Mouse (Mus musculus) ZHBTc4 (cell line): ENCODE data around the gene Mta3.

Experiments
- DNase-seq: peaks from one replicate; pipeline ENCODE4 v3.0.0-alpha.2; 2011; ENCODE audit warnings: low read depth, low spot score

Gene Mta3

DNA sequence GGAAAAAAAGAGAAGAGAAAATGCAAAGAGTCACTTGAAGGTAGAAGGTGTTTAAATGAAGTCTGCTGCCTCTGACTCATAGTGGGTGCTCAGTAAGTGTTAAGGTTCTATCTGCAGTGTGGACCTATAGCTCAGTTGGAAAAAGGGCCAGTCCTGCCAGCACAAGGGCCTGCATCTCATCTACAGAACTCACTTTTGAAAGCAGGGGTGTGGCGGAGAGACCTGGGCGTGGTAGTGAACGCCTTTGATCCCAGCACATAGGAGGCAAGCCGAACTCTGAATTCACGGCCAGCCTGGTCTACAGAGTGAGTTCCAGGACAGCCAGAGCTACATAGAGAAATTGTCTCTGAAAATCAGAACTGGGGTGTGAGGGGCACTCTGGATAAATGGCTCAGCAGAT is 104.3 kb downstream of the Mta3 start:
- DNase-seq, result no peak

DNA sequence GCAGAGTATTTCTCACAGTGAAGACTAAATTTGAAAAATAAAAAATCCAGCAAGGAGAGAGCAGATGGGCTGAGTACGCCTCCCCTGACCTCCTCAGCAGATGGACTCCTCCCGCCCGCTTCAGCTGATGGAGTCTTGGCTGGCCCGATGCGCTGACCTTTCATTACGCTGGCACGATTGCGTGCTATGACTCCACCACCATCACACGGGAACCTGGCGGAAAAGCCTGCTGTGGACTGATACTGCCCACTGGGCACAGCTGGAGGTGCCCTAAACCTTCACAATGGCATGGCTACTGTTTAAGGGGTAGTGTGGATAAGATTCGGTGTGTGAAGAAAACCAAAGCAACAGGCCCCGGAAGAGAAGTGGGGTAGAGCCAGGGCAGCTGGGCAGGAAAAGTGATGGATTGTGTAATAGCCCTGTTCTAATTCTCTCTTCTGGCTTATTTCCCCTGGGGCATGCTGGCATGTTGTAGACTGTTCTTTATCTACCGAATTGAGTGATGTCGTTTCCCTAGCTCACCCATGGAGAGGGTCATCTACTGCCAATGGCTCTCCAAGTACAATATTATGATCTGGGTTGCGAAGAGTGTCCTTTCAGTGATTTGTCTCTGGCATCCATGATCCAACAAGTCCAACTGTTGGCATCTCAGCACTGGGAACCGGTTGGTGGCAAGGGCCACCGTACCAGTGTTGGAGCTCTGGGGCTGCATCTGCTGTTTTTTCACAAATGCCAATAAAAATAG is 106.4 kb downstream of the Mta3 start:
- DNase-seq, result no peak

DNA sequence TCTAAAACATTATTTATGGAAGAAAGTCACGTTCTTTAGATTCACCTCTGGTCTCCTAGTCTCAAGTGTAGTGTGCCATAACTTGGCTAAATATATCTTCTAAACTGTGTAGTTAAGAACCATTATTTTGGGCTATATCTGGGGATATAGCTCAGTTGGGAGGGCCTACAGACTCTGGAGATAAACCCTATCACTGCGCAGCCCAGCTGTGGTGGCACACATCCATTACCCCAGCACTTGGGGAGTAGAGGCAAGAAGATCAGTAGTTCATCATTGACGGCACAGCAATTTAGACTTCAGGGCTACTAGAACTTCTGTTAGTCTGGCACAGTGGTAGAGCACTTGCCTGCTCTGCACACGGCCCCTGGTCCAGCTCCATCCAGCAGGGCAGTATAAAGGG is 107.1 kb downstream of the Mta3 start:
- DNase-seq, result no peak

DNA sequence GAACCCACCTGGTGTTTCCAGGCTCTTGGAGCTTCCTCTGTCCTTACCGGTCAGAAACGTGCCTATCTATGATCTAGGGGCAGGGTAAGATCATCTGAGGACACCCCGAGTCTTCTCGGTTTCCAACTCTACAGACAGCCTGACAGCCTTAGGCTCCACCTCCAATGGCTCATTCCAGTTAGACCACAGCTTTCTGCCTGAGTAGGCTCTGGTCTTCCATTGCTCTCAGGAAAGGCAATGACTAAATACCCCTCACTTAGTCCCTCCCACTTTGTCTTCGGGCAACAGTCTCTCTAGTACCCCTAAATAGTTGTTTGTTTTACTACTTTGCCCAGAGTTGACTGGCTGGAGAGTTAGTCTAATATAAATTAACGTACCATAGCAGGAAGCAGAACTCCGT is 111.0 kb downstream of the Mta3 start:
- DNase-seq, result no peak

DNA sequence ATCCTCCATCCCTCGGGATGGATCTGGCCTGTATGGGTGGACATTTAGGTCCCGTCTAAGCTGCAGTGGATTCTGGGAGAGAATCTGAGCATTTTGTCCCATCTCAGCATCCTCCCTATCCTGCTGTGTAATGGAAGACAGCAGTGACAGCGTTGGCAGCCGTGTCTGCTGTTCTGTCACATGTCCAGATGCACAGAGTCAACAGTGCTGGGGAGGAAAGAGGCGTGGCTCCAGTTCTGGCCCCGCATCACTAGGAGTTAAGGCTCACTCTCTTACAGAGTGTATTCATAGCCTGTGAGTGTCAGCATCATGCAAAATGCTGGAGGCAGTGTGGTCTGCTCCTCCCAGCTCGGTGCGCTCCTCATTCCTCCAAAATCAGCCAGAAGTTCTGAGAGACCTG is 113.5 kb downstream of the Mta3 start:
- DNase-seq, result no peak

DNA sequence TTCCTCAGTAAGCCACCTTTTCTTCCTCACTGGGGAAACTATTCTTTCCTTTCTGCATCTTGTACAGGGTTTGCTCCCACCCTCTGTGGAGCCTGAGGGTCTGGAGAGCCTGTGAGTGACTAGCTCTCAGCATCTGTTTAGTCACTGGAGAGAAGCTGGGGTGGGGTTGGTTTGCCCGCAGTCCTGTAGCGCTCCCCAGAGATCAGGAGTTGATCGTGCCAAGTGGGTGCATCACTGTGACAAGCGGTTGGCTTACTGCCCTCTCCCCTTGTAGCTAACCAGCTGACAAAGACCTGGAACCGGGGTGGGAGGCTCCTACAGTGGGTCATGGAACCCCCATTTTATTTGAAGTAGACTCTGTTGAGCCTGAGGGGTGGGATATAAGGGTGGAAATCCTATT is 114.7 kb downstream of the Mta3 start:
- no peak for DNase-seq

DNA sequence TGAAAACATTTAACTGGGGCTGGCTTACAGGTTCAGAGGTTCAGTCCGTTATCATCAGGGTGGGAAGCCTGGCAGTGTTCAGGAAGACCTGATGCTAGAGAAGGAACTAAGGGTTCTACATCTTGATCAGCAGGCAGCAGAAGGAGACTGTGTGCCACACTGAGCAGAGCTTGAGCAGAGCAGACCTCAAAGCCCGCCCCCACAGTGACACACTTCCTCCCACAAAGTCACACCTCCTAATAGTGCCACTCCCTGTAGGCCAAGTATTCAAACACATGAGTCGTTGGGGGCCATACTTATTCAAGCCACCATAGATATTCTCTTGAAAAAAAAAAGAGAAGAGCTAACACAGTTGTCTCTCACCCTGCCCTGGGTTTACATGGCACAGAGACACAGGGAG is 115.9 kb downstream of the Mta3 start:
- no peak for DNase-seq

DNA sequence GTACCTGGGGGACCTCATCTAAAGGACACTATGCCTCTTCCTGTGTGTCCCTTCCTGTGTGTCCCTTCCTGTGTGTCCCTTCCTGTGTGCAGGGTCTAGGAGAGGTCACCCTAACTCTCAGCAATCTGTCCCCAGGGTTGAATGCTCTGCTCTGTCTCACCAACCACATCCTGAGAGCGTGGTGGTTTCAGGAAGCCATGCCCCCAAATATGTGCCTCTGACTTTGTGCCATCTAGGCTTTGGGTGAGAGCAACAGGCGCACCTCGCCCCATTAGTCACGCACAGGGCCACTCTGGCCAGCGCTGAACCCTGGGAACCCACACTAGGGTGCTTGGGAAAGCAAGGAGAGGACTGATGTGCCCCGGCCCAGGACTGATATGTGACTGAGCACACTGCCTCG is 117.9 kb downstream of the Mta3 start:
- DNase-seq, result no peak

DNA sequence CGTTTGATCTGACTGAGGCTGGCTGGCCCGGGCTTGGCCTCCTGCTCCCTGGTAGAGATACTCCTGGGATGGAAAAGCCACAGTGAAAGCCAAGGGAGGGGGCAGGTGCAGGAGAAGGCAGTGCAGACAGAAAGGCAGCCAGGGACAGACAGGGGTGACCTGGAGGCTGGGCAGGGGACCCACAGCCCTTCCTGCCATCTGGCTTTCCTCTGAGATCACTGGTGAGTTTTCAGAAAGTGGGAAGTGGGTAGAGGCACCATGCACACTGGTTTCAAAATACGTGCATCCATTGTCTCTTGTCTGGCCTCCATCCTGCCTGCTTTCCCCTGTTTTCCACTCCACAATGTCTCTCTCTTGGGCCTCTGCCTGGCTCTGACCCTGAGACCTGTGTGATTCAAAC is 123.4 kb downstream of the Mta3 start:
- DNase-seq, result no peak

DNA sequence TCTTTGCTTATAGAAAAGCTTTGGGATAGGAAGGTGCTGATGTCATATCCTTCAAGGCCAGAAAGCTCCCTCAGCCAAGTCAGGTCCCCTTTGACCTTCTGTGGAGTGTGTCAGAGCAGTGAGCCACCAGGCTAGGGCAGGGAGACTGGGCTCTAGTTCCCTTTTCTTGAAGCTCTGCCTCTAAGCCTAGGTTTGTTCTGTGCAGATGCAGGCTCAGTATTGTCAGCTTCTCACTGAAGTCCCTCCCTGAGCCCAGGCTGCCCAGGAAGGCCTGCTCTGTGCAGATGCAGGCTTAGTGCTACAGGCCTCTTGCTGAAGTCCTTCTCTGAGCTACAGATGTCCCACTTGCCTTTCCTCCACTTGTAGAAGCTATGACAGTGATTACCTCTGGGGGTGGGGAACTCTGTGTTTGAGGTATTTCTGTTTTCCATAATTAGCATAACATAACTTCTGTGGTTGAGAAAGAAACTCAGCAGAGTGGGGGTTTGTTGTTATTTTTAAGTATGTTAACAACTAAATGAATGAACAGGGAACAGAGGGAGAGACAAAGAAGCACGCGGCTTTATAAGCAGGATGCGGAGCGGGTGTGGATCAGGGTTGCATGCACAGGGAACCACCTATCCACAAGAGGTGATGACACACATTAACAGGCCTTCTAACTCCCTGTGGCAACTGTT is 124.8 kb downstream of the Mta3 start:
- no peak for DNase-seq

DNA sequence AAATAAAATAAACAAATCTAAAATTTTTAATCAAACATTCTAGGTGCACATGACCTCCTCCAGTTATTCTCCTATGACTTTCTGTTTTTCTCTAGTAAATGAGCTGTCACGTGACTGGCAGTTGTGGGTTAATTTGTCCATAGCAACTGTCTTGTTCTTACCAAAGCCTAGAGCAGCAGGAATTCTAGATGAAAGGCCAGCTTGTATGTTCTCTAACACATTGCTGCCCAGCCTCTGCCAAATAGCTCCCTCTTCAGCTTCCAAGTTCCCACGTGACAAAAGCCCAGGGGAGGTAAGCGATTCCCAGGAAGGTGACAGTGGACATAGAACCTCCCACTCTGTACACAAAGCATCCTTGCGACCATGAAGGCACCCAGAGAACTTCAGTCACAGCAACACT is 128.2 kb downstream of the Mta3 start:
- no peak for DNase-seq

DNA sequence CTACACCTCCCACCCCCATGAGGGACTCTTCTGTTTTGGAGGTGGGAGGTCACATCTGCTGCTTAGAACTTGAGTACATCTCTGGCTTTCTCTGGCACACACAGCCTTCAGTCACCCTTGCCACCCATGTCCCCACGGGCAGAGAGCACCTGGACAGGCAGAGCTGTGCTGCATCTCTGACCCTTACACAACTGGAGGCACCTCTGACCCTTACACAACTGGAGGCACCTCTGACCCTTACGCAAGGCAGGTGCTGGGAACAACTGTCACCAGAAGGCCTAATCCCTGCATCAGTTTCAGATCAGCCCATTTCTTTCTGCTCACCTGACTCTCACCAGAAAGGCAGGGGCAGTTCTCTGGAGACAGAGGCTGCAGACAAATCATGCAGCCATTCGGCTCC is 130.1 kb downstream of the Mta3 start:
- DNase-seq, result no peak

DNA sequence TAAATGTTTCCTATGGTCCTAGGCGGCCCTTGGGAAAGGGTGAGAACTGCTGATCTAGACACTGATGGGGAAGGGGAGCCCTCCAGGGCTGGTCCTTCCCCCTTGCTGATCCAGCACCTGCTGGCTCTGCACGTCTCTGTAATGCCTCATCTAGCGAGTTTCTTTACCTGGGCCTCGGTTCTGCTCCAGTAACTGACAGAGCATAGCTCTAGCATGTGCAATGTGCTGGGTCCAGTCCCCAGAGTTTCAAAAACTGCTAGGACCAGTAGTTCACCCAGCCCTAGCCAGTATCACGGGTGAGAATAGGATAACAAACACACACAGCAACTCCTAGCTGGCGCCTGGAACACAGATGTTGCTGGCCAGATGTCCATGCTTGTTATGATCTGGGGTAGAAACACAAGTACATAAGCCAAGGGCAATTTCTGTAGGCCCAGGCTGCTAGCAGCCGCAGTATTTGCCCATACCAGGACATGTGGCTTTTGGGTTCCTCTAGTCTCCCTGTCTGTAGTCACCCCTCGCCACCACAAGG is 131.8 kb downstream of the Mta3 start:
- no peak for DNase-seq

DNA sequence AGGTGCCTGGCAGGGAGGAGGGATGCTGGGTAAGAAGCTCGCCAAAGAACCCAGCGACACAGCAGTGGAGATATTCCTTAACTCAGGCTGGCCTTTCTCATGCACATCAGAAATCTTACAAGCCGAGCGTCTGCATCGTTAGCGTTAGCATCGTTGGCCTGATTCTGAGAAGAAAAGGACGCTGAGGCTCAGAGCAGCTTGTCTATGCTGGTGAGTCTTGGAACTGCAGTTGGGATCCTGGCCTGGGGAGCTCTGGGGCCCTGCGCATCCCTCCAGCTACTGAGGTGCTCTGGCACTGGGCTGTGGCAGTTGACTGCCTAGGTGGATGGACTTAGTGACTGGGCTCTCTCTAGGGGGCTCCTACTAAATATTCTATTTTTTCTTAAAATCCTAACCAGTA is 133.2 kb downstream of the Mta3 start:
- DNase-seq, result peak; percentile 42

DNA sequence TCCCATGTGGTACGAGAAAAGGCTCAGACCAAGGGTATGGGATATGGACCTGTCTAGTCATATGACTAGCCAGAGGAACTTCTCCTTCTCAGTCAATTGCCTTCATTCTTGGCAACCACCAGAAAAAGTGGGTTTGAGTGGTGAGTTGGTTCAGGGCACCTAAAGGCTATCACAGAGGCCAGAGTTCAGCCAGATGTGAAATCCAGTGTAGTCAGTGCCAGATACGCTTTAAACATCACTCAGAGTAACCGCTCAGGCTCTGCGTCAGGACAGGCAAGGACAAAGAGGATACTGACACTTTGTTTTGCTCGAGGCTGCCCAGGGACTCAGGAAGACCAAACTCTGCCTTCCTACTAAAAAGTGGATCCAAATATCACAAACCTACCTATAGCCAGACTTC is 135.0 kb downstream of the Mta3 start:
- no peak for DNase-seq

DNA sequence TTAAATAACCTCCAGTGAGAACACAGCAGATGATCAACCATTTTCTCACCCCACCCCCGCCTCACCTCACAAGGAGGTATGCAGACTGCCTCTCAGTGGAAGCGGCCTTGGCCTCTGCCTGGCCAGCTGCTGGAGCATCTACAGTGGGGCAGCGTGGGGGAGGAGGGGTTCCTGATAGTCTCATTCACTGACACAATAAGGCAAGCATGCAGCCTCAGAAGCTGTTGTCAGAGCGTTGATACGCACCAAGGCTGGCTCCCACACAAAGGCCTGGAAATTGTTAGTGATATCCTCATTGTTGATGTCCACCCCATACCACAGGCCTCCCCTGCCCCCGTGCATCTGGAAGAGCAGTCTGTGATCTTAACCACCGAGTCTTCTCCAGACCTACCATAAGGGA is 137.8 kb downstream of the Mta3 start:
- no peak for DNase-seq

DNA sequence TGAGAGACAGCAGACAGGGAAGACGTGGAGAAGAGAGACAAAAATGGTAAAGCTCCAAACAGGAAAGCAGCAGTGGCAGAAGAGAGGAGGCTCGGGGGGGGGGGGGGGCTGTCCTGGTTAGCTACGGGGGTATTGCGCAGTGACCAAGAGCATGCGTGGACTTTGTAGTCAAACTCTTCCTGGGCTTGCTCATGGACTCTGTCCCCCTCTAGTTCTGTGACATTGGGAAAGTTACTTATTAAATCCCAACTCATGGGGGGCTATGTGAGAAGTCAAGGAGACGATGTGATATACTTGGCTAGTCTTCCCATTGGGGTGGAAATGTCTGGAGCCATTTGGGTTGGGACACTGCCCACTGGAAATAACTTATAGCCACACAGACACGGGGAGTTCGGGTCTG is 139.6 kb downstream of the Mta3 start:
- DNase-seq, result no peak

DNA sequence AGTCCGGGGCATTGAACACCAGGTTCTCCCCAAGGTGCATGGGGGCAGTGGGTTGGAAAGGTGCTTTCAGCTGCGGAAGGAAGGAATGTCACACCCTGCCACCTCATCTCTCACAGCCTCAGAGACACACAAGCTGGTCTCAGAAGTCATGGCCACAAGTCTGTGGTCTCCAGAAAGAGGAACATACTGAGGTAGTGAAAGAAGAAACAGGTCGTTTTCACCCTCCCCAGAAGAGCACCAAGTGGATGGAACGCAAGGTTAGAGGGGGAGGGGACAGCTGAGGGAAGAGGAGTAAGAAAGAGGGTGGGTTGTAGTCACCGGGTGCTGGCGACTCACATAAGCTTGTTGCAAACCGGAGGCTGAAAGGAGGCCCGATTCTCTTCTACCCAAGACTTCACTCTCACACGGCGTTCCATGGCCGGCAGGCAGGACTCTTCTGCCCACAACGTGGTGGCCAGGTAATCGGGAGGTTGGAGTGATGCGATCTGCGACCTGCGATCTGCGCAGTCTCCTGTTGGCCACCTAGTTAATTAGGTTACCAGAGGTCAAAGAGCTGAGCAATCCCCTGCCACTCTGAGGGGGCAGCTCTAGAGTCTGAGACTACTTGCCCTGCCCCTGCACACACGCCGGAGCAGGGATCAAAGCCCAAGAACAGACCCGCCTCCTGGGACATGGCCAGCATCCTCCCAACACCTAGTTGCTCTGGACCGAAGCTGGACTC is 140.5 kb downstream of the Mta3 start:
- DNase-seq, result no peak

DNA sequence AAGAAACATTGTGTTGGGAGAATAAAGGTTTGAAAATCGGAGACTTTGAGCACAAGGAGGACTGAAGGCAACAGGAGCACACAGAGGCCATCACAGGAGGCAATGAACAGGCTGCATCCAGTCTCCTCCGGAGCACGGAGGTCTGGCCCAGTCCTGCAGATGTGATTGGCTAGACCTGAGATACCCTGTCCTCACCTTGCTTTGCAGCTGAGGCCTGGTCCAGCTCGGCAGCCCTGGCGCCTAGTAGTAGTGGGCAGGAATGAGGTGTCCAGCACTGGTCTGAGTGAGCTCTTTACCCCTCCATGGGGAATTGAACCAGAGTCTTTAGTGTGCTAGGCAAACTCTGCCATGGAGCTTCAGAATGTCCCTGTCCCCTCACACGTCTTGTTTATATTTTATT is 141.1 kb downstream of the Mta3 start:
- no peak for DNase-seq

DNA sequence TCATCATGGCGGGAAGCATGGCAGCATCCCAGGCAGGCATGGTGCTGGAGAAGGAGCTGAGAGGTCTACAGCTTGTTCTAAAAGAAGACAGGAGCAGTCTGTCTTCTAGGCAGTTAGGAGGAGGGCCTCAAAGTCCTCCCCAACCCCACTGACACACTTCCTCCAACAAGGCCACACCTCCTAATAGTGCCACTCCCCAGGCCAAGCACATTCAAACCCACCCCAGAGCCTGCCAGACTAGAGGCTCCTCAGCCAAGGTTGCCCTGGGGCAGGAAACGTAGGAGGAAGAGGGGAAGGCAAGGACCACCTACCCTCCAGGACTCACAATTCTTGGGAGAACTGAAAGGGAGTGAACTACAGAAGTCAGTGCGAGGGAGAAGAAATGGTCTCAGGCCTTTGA is 141.9 kb downstream of the Mta3 start, which contains the start of gene Haao:
Haao (minus strand) TSS at position 149 of the 400 bp plus-strand sequence.
- no peak for DNase-seq

DNA sequence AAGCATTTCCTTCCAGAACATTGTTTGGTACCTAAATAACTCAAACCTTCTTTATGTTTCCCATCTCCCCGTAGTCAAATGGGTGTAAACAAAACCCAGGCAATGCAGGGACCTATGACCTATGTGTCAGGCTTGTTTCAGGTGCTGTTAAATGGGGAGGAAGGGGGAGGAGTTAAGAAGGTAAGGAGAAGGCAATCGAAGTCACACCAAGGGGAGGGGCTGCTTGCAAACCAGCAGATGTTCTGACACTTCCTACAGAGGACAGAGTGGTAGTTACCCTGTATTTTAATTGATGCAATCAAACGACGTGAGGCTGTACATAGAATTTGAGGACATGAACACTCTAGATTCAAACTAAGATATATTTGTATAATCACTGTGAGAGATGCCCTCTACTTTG is 142.5 kb downstream of the Mta3 start:
- DNase-seq, result no peak

DNA sequence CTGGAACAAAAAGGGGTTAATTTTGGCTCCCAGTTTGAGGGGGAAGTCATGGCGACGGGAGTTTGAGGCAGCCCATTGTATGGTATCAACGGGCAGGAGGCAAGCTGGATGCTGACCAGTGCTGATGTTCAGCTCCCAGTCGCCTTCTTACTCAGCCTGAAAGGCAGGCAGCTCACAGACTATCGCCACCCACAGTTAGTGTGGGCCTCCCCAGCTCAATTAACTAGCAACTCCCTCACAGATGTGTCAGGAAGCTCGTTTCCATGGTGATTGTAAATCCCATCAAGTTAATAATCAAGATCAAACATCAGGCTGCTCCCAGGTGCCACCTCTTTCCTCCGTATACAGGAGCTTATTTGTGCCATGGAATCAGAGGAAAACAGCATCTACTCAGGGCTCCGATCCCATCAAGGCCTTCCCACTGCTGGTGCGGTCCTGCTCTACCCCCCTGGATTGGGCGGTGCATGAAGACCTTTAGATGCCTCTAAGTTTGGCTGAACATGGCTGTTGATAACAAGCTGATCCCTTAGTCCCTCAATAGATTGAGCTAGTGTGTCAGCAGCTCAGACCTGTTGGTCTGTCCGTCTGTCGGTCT is 143.2 kb downstream of the Mta3 start:
- DNase-seq, result no peak
